Mouse (Mus musculus): Measurements from ENCODE around the gene Pigk. TPM values are rescaled to one million over a fixed set of nuclear protein-coding genes. Genes with fewer than 3 reads are reported as not detected.

Pigk gene
- polyA plus RNA-seq, 1 experiment = 73.2 TPM

DNA sequence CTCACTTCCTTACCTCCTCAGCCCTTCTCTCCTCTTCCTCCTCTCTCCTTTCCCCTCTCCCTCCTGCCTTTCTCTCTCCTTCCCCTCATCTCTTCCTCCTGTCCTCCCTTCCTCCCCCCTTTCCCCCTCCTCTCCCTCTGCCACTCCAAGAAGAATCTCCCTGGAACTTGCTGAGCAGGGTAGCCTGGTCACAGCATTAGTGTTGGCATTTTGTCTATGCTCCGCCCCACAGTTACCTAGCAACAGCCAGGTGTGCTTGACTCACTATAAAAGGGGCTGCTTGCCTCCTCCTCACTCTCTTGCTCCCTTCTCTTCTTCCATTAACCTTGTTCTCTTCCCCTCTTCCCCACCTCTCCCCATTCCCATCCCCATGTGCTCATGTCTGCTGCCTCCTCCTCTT lies 148.1 kb downstream of the Pigk start:
- Histone ChIP-seq H3K4me1 (ENCODE audit: control insufficient read depth, insufficient read depth, low read length) (no peaks in the 10 kb centered on the region), H3K27ac (ENCODE audit: insufficient read depth, low read length) (no peak overlapping the region), H3K4me3 (ENCODE audit: insufficient read depth, low read length) (no peak overlapping the region)
- no peak for TF ChIP-seq CTCF (IDR thresholded peaks at IDR 0.05; ENCODE audit: borderline replicate concordance, insufficient read depth, low read length)
- TF ChIP-seq POLR2A (IDR thresholded peaks at IDR 0.05; ENCODE audit: low read depth, low read length) = no peak

DNA sequence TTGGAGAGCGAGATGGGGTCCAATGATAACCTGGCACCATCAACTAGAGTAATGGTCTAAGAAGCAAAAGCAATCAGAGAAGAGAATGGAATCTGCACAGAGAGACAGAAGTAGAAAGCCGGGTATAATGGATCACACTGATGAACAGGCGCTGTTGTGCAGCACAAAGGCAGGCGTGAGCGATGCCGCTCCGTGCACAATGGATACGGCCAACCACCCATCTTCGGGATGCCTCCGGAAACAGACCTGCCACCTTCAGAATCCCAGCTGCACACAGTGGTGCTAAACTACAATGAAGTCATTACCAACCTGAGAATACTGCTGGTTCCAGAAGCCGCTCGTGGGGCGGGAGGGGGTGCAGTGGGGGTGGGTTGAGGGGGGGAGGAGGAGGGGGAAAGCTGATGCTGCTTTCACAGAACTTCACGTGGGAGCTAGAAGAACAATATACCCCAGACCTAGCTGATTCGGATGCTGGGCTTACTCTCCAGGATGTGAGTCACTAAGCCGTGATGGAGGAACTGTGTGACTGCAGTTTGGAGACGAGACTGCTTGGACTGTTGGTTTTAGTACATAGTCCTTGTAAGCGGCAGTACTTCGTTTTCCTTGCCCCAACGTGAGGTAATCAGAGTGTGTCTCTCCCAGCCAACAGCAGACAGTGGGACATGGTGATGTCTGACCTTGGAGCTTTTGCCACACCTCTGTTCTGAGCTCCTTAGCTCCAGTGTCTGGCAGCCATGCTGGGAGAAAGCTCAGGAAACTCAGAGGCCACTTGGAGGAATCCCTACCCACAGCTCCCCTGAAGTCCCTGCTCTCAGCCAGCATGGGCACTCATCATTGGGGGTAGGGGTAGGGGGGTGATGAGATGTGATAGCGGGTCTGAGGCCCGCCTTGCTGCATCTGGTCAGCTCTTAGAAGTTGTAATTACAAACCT lies 152.4 kb downstream of the Pigk start:
- Histone ChIP-seq H3K4me1 (ENCODE audit: control insufficient read depth, insufficient read depth, low read length) (no peaks in the 10 kb centered on the region), H3K27ac (ENCODE audit: insufficient read depth, low read length) (no peak overlapping the region), H3K4me3 (ENCODE audit: insufficient read depth, low read length) (no peak overlapping the region)
- TF ChIP-seq POLR2A (IDR thresholded peaks at IDR 0.05; ENCODE audit: low read depth, low read length) (no peak), CTCF (IDR thresholded peaks at IDR 0.05; ENCODE audit: borderline replicate concordance, insufficient read depth, low read length) (no peak)

DNA sequence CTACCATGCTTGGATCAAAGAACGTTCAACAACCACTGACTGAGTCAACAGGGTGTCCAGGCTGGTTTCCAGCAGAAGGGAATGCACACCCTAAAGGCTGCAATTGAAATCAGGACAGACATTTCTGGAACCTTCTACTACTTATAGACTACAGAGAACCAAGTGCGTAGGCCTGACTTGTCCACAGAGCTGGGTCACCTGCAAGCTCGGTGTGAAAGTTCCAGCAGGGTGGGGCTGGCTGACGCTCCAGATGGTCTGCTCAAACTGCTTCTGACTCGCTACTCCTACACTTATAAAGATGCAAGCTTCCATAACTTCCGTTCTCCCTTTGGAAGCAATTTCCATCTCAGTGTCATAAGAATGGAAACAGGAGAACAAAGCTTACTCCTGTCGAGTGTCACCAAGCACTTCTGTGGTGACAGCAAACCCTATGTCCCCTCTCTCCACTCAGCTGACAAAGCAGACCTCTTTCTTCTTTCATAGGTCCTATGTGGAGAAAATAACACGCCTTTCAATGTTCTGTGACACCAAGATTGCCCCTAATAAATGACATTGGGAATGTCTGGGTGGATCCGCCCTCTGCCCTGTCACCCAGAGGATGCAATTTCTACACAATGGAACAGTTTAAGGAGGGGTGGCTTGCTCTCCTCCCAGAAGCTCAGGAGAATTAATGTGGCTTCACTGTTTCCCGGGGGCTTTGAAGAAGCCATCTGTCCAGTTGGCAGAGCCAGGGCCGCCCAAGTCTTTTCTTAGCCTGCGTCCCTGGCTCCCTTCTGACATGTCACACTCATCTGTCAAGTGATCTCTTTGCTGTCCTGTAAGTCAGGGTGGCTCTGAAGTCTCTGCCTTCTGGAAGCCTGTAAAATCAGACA lies 154.0 kb downstream of the Pigk start:
- H3K4me3 ChIP-seq (ENCODE audit: insufficient read depth, low read length) = no peak overlapping the region
- TF ChIP-seq POLR2A (IDR thresholded peaks at IDR 0.05; ENCODE audit: low read depth, low read length) = no peak
- no peak for TF ChIP-seq CTCF (IDR thresholded peaks at IDR 0.05; ENCODE audit: borderline replicate concordance, insufficient read depth, low read length)
- H3K4me1 ChIP-seq (ENCODE audit: control insufficient read depth, insufficient read depth, low read length) = no peaks in the 10 kb centered on the region
- H3K27ac ChIP-seq (ENCODE audit: insufficient read depth, low read length) = no peak overlapping the region

- H3K27ac ChIP-seq (ENCODE audit: insufficient read depth, low read length) = no peak overlapping the region
- no peaks in the 10 kb centered on the region for H3K4me1 ChIP-seq (ENCODE audit: control insufficient read depth, insufficient read depth, low read length)
- TF ChIP-seq POLR2A (IDR thresholded peaks at IDR 0.05; ENCODE audit: low read depth, low read length) (no peak), CTCF (IDR thresholded peaks at IDR 0.05; ENCODE audit: borderline replicate concordance, insufficient read depth, low read length) (no peak)
- no peak overlapping the region for H3K4me3 ChIP-seq (ENCODE audit: insufficient read depth, low read length)
Measured at GRCm38 (mm10) chr3:152872054-152872453, 158.2 kb downstream of the Pigk start.

DNA sequence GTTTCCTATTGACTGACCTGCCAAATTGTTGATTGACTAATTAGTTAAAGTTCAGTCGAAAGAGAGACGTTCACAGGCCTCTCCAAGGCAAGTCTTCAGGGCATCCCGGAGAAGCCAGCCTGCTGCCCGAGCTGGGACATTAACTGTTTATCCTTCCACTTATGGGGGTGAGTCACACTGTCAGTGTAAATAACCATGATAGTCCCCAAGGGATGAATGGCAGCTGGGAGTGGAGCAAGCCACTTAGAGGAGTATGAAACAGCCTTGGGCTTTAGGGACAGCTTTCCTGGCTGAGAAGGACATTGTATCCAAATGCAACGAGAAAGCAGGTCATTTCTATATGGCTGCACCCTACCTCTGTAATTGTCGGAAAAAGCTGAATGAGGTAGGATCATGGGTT lies 158.7 kb downstream of the Pigk start:
- no peak for TF ChIP-seq POLR2A (IDR thresholded peaks at IDR 0.05; ENCODE audit: low read depth, low read length)
- TF ChIP-seq CTCF (IDR thresholded peaks at IDR 0.05; ENCODE audit: borderline replicate concordance, insufficient read depth, low read length) = no peak
- H3K27ac ChIP-seq (ENCODE audit: insufficient read depth, low read length) = no peak overlapping the region
- no peaks in the 10 kb centered on the region for H3K4me1 ChIP-seq (ENCODE audit: control insufficient read depth, insufficient read depth, low read length)
- H3K4me3 ChIP-seq (ENCODE audit: insufficient read depth, low read length) = no peak overlapping the region

DNA sequence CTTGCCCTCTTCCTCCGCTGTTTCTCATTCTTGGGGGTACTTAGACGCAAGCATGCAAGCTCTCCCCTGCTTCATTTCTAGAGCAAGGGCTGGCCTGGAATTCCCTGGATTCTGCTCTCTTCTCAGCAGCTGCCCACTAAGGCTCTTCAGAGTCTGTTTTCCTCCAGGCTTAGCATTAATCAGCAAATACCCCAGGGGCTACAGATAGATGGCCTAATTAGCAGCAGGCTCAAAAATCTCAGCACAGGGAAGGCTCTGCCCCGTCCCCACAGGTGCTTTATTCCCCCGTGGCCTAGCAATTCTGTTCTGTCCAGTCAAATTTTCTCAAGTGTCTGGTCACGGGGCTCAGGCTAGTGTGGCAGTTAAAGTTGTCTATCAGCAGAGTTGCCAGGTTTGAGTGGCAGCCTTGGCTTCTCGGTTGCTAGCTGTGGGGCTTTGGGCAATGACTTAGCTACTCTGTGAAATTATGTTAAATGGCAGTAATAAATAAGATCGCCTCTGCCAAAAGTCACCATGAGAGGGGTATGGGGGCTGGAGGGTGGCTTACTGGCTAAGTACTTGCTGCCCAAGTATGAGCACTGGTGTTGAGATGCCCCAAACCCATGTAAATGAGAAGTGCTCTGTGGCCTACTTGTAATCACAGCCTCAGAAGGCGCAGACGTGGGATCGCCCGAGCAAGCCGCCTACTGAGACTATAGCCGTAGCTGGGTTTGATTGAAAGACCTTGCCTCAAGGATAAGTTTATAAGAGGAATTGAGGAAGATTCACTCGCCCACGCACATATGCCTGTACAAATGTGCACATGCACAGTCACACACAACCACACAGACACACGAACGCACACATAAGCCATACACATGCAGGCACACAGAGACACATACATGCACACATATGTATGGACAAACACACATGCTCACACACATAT lies 160.8 kb downstream of the Pigk start:
- TF ChIP-seq POLR2A (IDR thresholded peaks at IDR 0.05; ENCODE audit: low read depth, low read length) (no peak), CTCF (IDR thresholded peaks at IDR 0.05; ENCODE audit: borderline replicate concordance, insufficient read depth, low read length) (no peak)
- no peaks in the 10 kb centered on the region for H3K4me1 ChIP-seq (ENCODE audit: control insufficient read depth, insufficient read depth, low read length)
- H3K4me3 ChIP-seq (ENCODE audit: insufficient read depth, low read length) = no peak overlapping the region
- no peak overlapping the region for H3K27ac ChIP-seq (ENCODE audit: insufficient read depth, low read length)

DNA sequence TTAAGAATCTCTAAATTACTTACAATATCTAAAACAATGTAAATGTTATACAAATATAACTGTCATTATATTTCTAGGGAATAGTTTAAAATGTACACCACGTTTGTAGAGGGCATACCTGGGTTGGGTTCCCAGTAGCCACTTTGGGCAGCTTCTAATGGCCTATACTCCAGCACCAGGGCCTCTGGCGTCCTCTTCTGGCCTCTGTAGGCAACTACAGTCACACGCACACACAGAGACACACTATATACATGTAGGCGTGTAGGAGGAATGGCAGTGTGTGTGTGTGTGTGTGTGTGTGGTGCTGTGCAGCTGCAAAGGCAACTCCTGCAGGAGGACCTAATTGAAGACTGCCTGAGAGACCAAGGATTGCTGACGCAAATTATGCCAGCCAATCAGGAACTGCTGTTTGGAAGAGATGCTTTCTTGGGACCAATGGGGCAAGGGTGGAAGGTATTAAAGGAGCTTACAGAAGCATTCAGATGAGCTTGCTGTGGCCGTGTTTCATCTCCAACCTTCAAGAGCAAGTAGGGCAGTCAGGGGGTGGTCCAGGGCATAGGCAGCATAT lies 161.9 kb downstream of the Pigk start:
- Histone ChIP-seq H3K27ac (ENCODE audit: insufficient read depth, low read length) (no peak overlapping the region), H3K4me3 (ENCODE audit: insufficient read depth, low read length) (no peak overlapping the region), H3K4me1 (ENCODE audit: control insufficient read depth, insufficient read depth, low read length) (no peaks in the 10 kb centered on the region)
- TF ChIP-seq CTCF (IDR thresholded peaks at IDR 0.05; ENCODE audit: borderline replicate concordance, insufficient read depth, low read length) (no peak), POLR2A (IDR thresholded peaks at IDR 0.05; ENCODE audit: low read depth, low read length) (no peak)

DNA sequence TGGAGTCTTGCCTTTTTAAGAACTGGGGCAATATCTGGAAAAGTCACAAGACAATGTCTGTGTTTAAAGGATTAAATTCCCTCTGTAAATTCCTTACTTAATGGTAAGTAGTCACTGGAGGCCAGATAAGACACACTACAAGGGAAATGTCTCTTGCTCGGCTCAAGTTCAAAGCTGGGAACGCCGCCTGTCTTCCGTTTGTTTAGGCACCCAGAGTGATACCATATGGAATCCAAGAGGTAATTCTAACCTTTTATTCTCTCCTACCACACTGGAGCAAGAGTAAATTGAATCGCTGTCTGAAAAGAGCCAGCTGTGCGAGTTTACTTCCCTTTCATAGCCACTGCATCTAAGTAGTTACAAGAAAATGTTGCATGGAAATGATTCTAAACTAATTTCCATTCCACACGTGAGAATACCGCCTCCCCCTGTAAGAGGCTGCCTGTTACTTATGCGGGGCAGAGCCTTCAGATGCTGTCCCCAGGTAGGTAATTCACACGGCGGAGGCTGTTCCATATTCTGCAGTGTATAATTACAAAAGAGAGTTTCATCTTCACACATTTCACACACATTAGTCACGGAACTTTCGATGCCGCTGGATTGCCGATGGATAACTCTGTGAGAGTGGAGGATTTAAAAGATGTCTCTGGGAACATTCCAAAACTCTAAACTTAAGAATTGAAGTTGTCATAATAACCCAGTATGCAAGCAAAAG lies 166.4 kb downstream of the Pigk start:
- no peak overlapping the region for H3K27ac ChIP-seq (ENCODE audit: insufficient read depth, low read length)
- H3K4me1 ChIP-seq (ENCODE audit: control insufficient read depth, insufficient read depth, low read length) = no peaks in the 10 kb centered on the region
- TF ChIP-seq CTCF (IDR thresholded peaks at IDR 0.05; ENCODE audit: borderline replicate concordance, insufficient read depth, low read length) (no peak), POLR2A (IDR thresholded peaks at IDR 0.05; ENCODE audit: low read depth, low read length) (no peak)
- no peak overlapping the region for H3K4me3 ChIP-seq (ENCODE audit: insufficient read depth, low read length)
